Mouse (Mus musculus) cortical plate, adult 2 months (tissue): ENCODE measurements around the gene Rgs3. TPM values are rescaled to one million over a fixed set of nuclear protein-coding genes. Genes with fewer than 3 reads are reported as not detected.

Experiments used
- H3K27ac ChIP-seq: fragments of 200-500 bp; 2 replicates; pipeline ENCODE4 v1.5.1; 2012; ENCODE audit warnings: low read length, control low read depth, inconsistent platforms; ENCODE audit not compliant: insufficient read depth
- H3K4me1 ChIP-seq: fragments of 200-500 bp; 2 replicates; pipeline ENCODE4 v1.6.1; 2011; ENCODE audit warnings: low read length; ENCODE audit not compliant: control insufficient read depth, insufficient read depth
- H3K4me3 ChIP-seq: fragments of 200-500 bp; 2 replicates; pipeline ENCODE4 v1.5.1; 2011; ENCODE audit warnings: mild to moderate bottlenecking, low read length, control low read depth; ENCODE audit not compliant: insufficient read depth
- CTCF ChIP-seq: fragments of 200-500 bp; IDR thresholded peaks from 2 replicates; pipeline ENCODE4 v1.5.1; 2011; ENCODE audit warnings: mild to moderate bottlenecking, control low read depth, low read length; ENCODE audit not compliant: insufficient read depth; ENCODE audit errors: extremely low read depth
- POLR2A ChIP-seq: fragments of 200-500 bp; IDR thresholded peaks from 2 replicates; pipeline ENCODE4 v1.6.1; 2011; ENCODE audit warnings: mild to moderate bottlenecking, low read length, control low read depth; ENCODE audit not compliant: insufficient read depth; ENCODE audit errors: extremely low read depth
- polyA plus RNA-seq: library from polyadenylated mRNA; depleted of rRNA; stranded (reverse); fragments of >200 nt; gene quantifications from 2 replicates; pipeline ENCODE4 v1.2.3, GENCODE M21; 2012

The Rgs3 gene
- polyA plus RNA-seq, 1 experiment = 40.2 TPM

- Histone ChIP-seq H3K4me1 (no peaks in the 10 kb centered on the region), H3K4me3 (no peak overlapping the region), H3K27ac (no peak overlapping the region; the same call in 1 of the 2 replicates)
- TF ChIP-seq POLR2A (no peak), CTCF (no peak)
Observed at GRCm38 (mm10) chr4:62677047-62677737, 117.5 kb downstream of the Rgs3 start.

DNA sequence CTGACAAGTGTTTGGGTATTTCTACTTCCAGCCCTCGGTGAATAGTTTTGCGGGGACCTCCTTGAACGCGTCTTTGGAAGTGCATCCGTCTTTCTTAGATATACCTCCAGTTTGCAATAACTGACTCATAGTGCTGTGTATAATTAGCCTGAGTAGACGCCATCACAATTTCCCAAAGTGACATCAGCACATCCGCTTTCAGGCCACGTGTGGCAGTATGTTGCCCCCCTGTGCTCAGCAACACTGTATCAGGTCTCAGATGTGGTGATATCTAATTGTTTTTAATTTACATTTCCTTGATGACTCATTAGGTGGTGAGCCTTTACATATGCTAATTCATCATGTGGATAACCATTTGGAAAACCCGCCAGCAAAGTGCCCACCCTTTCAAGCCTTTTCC is 119.5 kb downstream of the Rgs3 start:
- H3K4me1 ChIP-seq = no peaks in the 10 kb centered on the region

GRCm38 (mm10) chr4:62681467-62681866 is 121.8 kb downstream of the Rgs3 start:
- Histone ChIP-seq H3K4me1 (no peaks in the 10 kb centered on the region), H3K27ac (no peak overlapping the region), H3K4me3 (no peak overlapping the region)
- TF ChIP-seq CTCF = no peak
- no peak for TF ChIP-seq POLR2A

More for the DNA sequence above, 119.5 kb downstream of the Rgs3 start:
- Histone ChIP-seq H3K27ac (no peak overlapping the region), H3K4me3 (no peak overlapping the region)
- TF ChIP-seq POLR2A = no peak
- no peak for TF ChIP-seq CTCF

DNA sequence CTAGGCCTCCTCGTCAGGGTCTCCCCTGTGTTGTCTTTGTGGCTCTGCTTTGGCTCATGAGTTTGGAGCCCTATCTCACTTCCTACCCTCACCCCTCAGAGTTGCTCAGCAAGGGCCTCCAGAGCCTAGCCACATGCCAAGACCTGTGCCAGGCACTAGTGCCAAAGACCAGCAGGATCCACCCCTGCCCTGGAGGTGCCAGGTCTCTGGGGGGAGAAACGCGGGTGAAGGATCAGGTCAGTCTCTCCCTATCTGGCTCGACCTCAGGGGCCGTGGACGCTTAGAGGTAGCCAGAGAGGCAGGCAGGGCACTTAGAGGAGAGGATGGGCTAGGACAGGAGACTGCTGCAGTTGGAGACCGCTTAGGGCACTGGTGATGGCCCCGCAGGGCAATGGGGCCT is 122.7 kb downstream of the Rgs3 start:
- no peak overlapping the region for H3K4me3 ChIP-seq
- H3K27ac ChIP-seq = no peak overlapping the region
- no peaks in the 10 kb centered on the region for H3K4me1 ChIP-seq
- TF ChIP-seq CTCF = no peak
- no peak for TF ChIP-seq POLR2A

GRCm38 (mm10) chr4:62683148-62683547 is 123.5 kb downstream of the Rgs3 start:
- no peak overlapping the region for H3K27ac ChIP-seq
- no peak overlapping the region for H3K4me3 ChIP-seq
- no peaks in the 10 kb centered on the region for H3K4me1 ChIP-seq
- TF ChIP-seq POLR2A (no peak), CTCF (no peak)

DNA sequence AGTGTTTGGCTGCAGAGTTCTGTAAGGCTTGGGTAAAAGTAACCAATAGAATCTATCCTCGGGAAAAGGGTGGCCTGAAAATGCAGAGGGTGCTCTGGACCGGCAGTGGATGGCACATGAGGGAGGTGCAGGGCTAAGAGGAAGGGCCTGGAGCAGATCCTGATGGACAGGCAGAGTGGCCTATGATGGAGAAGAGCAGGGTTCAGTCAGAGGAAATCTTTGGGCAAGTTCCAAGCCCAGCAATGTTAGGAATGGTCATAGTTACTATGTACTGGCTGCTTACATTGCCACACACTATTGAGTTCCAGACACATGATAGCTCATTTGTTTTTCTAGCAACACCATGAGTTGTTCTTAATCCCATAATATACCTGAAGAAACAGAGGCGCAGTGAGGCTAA is 124.7 kb downstream of the Rgs3 start:
- TF ChIP-seq POLR2A = no peak
- no peak for TF ChIP-seq CTCF
- H3K4me1 ChIP-seq = no peaks in the 10 kb centered on the region
- H3K27ac ChIP-seq = no peak overlapping the region
- no peak overlapping the region for H3K4me3 ChIP-seq

DNA sequence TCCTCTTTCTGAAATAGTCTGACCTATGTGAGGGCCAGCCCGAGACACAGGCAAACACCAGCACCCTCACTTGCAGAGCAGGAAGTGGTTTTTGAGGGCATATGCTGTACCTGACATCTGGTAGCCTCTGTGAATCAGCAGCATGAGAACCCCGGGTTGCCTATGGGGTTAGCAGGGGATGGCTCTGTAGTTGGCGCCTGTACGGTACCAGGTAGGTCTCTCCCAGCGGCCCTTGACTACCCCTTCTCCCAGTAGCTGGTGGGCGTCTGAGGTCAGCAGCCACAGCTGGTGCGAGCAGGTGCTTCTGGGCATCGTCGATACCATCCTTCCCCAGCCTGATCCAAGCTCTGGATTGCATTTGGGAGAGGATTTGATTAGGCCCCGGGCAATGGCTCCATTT is 125.6 kb downstream of the Rgs3 start:
- no peaks in the 10 kb centered on the region for H3K4me1 ChIP-seq

DNA sequence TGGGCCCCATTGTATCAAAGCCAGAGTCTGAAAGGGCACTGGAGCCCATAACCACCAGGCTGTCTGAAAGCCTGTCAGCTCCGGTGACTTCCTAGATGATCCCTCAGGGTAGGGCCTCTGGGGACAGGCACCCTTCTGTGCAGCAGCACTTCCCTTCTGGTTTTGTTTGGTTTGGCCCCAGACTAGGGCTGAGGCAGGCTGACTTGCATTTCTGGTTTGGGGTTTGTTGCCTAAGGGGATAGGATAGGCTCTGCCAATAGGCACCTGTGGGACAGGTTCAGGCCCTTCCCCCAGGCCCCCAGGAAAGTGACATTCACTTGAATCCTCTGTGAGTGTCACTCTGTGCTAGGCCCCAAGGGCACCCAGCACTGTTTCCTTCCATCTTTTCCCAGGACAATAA is 127.1 kb downstream of the Rgs3 start:
- Histone ChIP-seq H3K27ac (no peak overlapping the region), H3K4me1 (no peaks in the 10 kb centered on the region), H3K4me3 (no peak overlapping the region)
- TF ChIP-seq POLR2A = no peak

More for the DNA sequence above, 125.6 kb downstream of the Rgs3 start:
- no peak overlapping the region for H3K27ac ChIP-seq
- TF ChIP-seq POLR2A (no peak), CTCF (no peak)
- H3K4me3 ChIP-seq = no peak overlapping the region

DNA sequence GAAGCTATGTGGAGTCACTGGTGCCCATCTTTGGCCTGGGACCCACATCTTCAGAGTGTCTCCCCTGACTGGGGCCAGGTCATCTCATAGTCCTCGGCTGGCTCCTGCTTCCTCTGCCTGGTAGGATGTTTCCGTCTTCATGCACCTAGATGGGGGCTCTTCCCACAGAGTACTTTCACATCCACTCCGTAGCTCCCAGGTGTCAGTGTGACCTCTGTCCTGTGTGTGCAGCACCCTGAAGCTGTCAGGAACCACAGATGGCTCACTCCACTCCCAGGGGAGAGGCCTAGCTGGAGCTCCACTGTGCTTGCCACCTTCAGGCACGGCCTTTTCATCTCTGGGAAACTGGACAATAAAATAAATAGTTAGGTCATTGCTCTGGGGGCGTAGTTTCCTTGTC is 128.5 kb downstream of the Rgs3 start:
- no peak overlapping the region for H3K4me3 ChIP-seq
- no peaks in the 10 kb centered on the region for H3K4me1 ChIP-seq
- TF ChIP-seq CTCF = no peak
- no peak for TF ChIP-seq POLR2A
- no peak overlapping the region for H3K27ac ChIP-seq

- no peak overlapping the region for H3K27ac ChIP-seq
Observed at GRCm38 (mm10) chr4:62690997-62691396, 131.3 kb downstream of the Rgs3 start.

More at GRCm38 (mm10) chr4:62690997-62691396, 131.3 kb downstream of the Rgs3 start:
- TF ChIP-seq POLR2A = no peak
- no peak for TF ChIP-seq CTCF
- Histone ChIP-seq H3K4me3 (no peak overlapping the region), H3K4me1 (no peaks in the 10 kb centered on the region)
